Mouse (Mus musculus): ENCODE results near the gene Mrpl51. TPM values are rescaled to one million over a fixed set of nuclear protein-coding genes. Genes with fewer than 3 reads are reported as not detected.

The Mrpl51 gene
- total RNA-seq (2021), result 100 to 1,000 TPM; 250 to 274 TPM
- long read RNA-seq, experiment 1, transcript Mrpl51-201 (3 exons, 3,427 nt), result major isoform, 108 of 213 reads
- long read RNA-seq, experiment 1, transcript Mrpl51-202 (3 exons, 855 nt), result minor isoform, 13 of 213 reads
- long read RNA-seq, experiment 1, partial matches to known transcripts, result 3 of 213 reads
- long read RNA-seq, experiment 1, other reads (novel, unspliced or antisense), result 89 of 213 reads
- long read RNA-seq, experiment 2, transcript Mrpl51-202 (3 exons, 855 nt), result minor isoform, 12 of 185 reads
- long read RNA-seq, experiment 2, transcript Mrpl51-201 (3 exons, 3,427 nt), result major isoform, 94 of 185 reads
- long read RNA-seq, experiment 2, partial matches to known transcripts, result 6 of 185 reads
- long read RNA-seq, experiment 2, other reads (novel, unspliced or antisense), result 73 of 185 reads

GRCm38 (mm10) chr6:125191332-125192015, at the start of gene Mrpl51, which contains the start of gene Ncapd2:
Mrpl51 (plus strand) TSS chr6:125191801.
Ncapd2 (minus strand) TSS chr6:125191701.
- DNase-seq, result peak; percentile 99

GRCm38 (mm10) chr6:125142436-125142835, 49.2 kb upstream of the Mrpl51 start:
- no peak for DNase-seq

GRCm38 (mm10) chr6:125143128-125143527, 48.5 kb upstream of the Mrpl51 start:
- no peak for DNase-seq

- no peak for DNase-seq
Measured at GRCm38 (mm10) chr6:125143904-125144303, 47.7 kb upstream of the Mrpl51 start.

GRCm38 (mm10) chr6:125145001-125145400, 46.6 kb upstream of the Mrpl51 start, which contains the start of gene Iffo1:
Iffo1 (plus strand) TSS chr6:125145241.
- peak; percentile 92 for DNase-seq

- DNase-seq, result peak; percentile 32
Measured at GRCm38 (mm10) chr6:125145479-125145951, 46.1 kb upstream of the Mrpl51 start.

- DNase-seq, result no peak
Measured at GRCm38 (mm10) chr6:125146148-125146547, 45.5 kb upstream of the Mrpl51 start.

GRCm38 (mm10) chr6:125146797-125147196, 44.8 kb upstream of the Mrpl51 start:
- DNase-seq, result peak; percentile 69

- no peak for DNase-seq
Measured at GRCm38 (mm10) chr6:125147329-125147728, 44.3 kb upstream of the Mrpl51 start.

- peak; percentile 44 for DNase-seq
Measured at GRCm38 (mm10) chr6:125148251-125148925, 43.2 kb upstream of the Mrpl51 start.

- peak; percentile 46 for DNase-seq
Measured at GRCm38 (mm10) chr6:125148926-125149568, 42.6 kb upstream of the Mrpl51 start.

- DNase-seq, result no peak
Measured at GRCm38 (mm10) chr6:125149569-125149950, 42.0 kb upstream of the Mrpl51 start.

GRCm38 (mm10) chr6:125152212-125153017, 39.2 kb upstream of the Mrpl51 start:
- DNase-seq, result no peak

- DNase-seq, result no peak
Measured at GRCm38 (mm10) chr6:125153018-125153389, 38.6 kb upstream of the Mrpl51 start.

- no peak for DNase-seq
Measured at GRCm38 (mm10) chr6:125153682-125154081, 37.9 kb upstream of the Mrpl51 start.

- no peak for DNase-seq
Measured at GRCm38 (mm10) chr6:125154550-125154949, 37.1 kb upstream of the Mrpl51 start.

GRCm38 (mm10) chr6:125155262-125155661, 36.3 kb upstream of the Mrpl51 start:
- no peak for DNase-seq

GRCm38 (mm10) chr6:125156491-125156890, 35.1 kb upstream of the Mrpl51 start:
- DNase-seq, result no peak

GRCm38 (mm10) chr6:125156903-125157614, 34.5 kb upstream of the Mrpl51 start:
- DNase-seq, result no peak

GRCm38 (mm10) chr6:125158944-125159492, 32.6 kb upstream of the Mrpl51 start:
- DNase-seq, result no peak

Data from adrenal gland, postnatal 10 days (tissue).